Mouse (Mus musculus) midbrain, embryonic 13.5 days (tissue): ENCODE measurements around the gene Ninj1. TPM values are rescaled to one million over a fixed set of nuclear protein-coding genes. Genes with fewer than 3 reads are reported as not detected.

Source experiments
- ATAC-seq: fragments of 200-750 bp; cut with Nextera tagmentation; 2 replicates; pipeline ENCODE4 v1.8.0; 2017; ENCODE audit warnings: mild to moderate bottlenecking, moderate TSS enrichment, moderate library complexity
- H3K27ac ChIP-seq: fragments of 300-500 bp; sonication (generic); 2 replicates; pipeline ENCODE4 v1.5.1; 2015; ENCODE audit warnings: inconsistent platforms, mild to moderate bottlenecking, moderate library complexity
- H3K27me3 ChIP-seq: fragments of 300-500 bp; sonication (generic); 2 replicates; pipeline ENCODE4 v1.6.1; 2015; ENCODE audit warnings: mild to moderate bottlenecking, inconsistent platforms
- H3K36me3 ChIP-seq: fragments of 300-500 bp; sonication (generic); 2 replicates; pipeline ENCODE4 v1.6.1; 2015; ENCODE audit warnings: mild to moderate bottlenecking, inconsistent platforms
- H3K4me1 ChIP-seq: fragments of 300-500 bp; sonication (generic); replicated peaks from 2 replicates; pipeline ENCODE4 v1.6.1; 2015; ENCODE audit warnings: inconsistent platforms
- H3K4me2 ChIP-seq: fragments of 300-500 bp; sonication (generic); replicated peaks from 2 replicates; pipeline ENCODE4 v1.6.1; 2015; ENCODE audit warnings: moderate library complexity, mild to moderate bottlenecking, inconsistent platforms
- H3K4me3 ChIP-seq: fragments of 300-500 bp; sonication (generic); replicated peaks from 2 replicates; pipeline ENCODE4 v1.5.1; 2015; ENCODE audit warnings: mild to moderate bottlenecking, inconsistent platforms
- H3K9ac ChIP-seq: fragments of 300-500 bp; sonication (generic); replicated peaks from 2 replicates; pipeline ENCODE4 v1.6.1; 2015; ENCODE audit warnings: mild to moderate bottlenecking, inconsistent platforms
- H3K9me3 ChIP-seq: fragments of 300-500 bp; sonication (generic); 2 replicates; pipeline ENCODE4 v1.6.1; 2016; ENCODE audit warnings: mild to moderate bottlenecking, inconsistent platforms
- WGBS: fragments of 180-500 bp; shearing (Covaris S2); methylation state at CpG from one replicate; pipeline ENCODE4 v1.1.7; 2015; 5-methylcytosine and 5-hydroxymethylcytosine counted together
- polyA plus RNA-seq: library from polyadenylated mRNA; unstranded; fragments of >200 nt; fragmentation: Nextera tagmentation; extraction: Ambion mirVana; gene quantifications from 2 replicates; pipeline ENCODE4 v1.2.1, GENCODE M21; 2015

Gene Ninj1
- polyA plus RNA-seq, 1 experiment from 2014 or later: 14.6 TPM

- Histone ChIP-seq H3K27me3 (no peaks in the 10 kb centered on the region), H3K36me3 (no peaks in the 10 kb centered on the region), H3K9ac (no peak overlapping the region), H3K27ac (no peak overlapping the region), H3K4me1 (no peaks in the 10 kb centered on the region), H3K9me3 (no peaks in the 10 kb centered on the region), H3K4me2 (no peak overlapping the region), H3K4me3 (no peak overlapping the region)
- 7% methylated on average over 12 of the region's 12 CpGs for WGBS
- ATAC-seq: peak; percentile 75
Measured at GRCm38 (mm10) chr13:49172971-49173596, 14.2 kb upstream of the Ninj1 start.

GRCm38 (mm10) chr13:49175509-49175908 lies 11.8 kb upstream of the Ninj1 start:
- no peak for ATAC-seq
- no peaks in the 10 kb centered on the region for H3K9me3 ChIP-seq
- H3K9ac ChIP-seq: no peak overlapping the region
- no peaks in the 10 kb centered on the region for H3K36me3 ChIP-seq
- WGBS: 80% methylated on average over 10 of the region's 10 CpGs
- no peak overlapping the region for H3K27ac ChIP-seq
- no peak overlapping the region for H3K4me2 ChIP-seq
- H3K27me3 ChIP-seq: no peaks in the 10 kb centered on the region
- no peak overlapping the region for H3K4me3 ChIP-seq
- 0 out of 2 replicates have a peak, but pooled peaks cover 5% of the 10 kb centered on the region for H3K4me1 ChIP-seq

- Histone ChIP-seq H3K4me1 (0 out of 2 replicates have a peak, but pooled peaks cover 5% of the 10 kb centered on the region), H3K27me3 (no peaks in the 10 kb centered on the region)
Measured at GRCm38 (mm10) chr13:49178839-49179585, 8.3 kb upstream of the Ninj1 start.

GRCm38 (mm10) chr13:49180274-49180673 lies 7.0 kb upstream of the Ninj1 start:
- no peaks in the 10 kb centered on the region for H3K36me3 ChIP-seq
- H3K27ac ChIP-seq: no peak overlapping the region
- H3K4me3 ChIP-seq: no peak overlapping the region
- H3K4me1 ChIP-seq: 0 out of 2 replicates have a peak, but pooled peaks cover 5% of the 10 kb centered on the region
- no peaks in the 10 kb centered on the region for H3K9me3 ChIP-seq
- no peak overlapping the region for H3K4me2 ChIP-seq
- H3K27me3 ChIP-seq: 0 out of 2 replicates have a peak, but pooled peaks cover 3% of the 10 kb centered on the region
- H3K9ac ChIP-seq: no peak overlapping the region
- no peak for ATAC-seq
- 87% methylated on average over 5 of the region's 5 CpGs for WGBS

More at GRCm38 (mm10) chr13:49178839-49179585, 8.3 kb upstream of the Ninj1 start:
- H3K9me3 ChIP-seq: no peaks in the 10 kb centered on the region
- H3K4me3 ChIP-seq: no peak overlapping the region
- no peaks in the 10 kb centered on the region for H3K36me3 ChIP-seq
- H3K27ac ChIP-seq: no peak overlapping the region
- 74% methylated on average over 19 of the region's 19 CpGs for WGBS
- no peak overlapping the region for H3K9ac ChIP-seq
- H3K4me2 ChIP-seq: no peak overlapping the region
- peak; percentile 88 for ATAC-seq

GRCm38 (mm10) chr13:49180691-49181090 lies 6.6 kb upstream of the Ninj1 start:
- H3K4me1 ChIP-seq: 0 out of 2 replicates have a peak, but pooled peaks cover 5% of the 10 kb centered on the region
- no peak overlapping the region for H3K9ac ChIP-seq
- H3K36me3 ChIP-seq: no peaks in the 10 kb centered on the region
- H3K9me3 ChIP-seq: no peaks in the 10 kb centered on the region
- WGBS: 65% methylated on average over 1 of the region's 1 CpGs
- ATAC-seq: no peak
- peaks cover 3% of the 10 kb centered on the region; the same call in 1 of the 2 replicates for H3K27me3 ChIP-seq
- H3K27ac ChIP-seq: no peak overlapping the region
- H3K4me2 ChIP-seq: no peak overlapping the region
- no peak overlapping the region for H3K4me3 ChIP-seq

GRCm38 (mm10) chr13:49181411-49181984 lies 5.8 kb upstream of the Ninj1 start:
- Histone ChIP-seq H3K27ac (no peak overlapping the region), H3K4me1 (peaks cover 6% of the 10 kb centered on the region; the same call in 1 of the 2 replicates), H3K36me3 (no peaks in the 10 kb centered on the region), H3K27me3 (peaks cover 7% of the 10 kb centered on the region; the same call in 1 of the 2 replicates), H3K9me3 (no peaks in the 10 kb centered on the region), H3K4me3 (no peak overlapping the region), H3K4me2 (no peak overlapping the region), H3K9ac (no peak overlapping the region)
- ATAC-seq: no peak
- WGBS: 90% methylated on average over 3 of the region's 3 CpGs

- H3K9me3 ChIP-seq: no peaks in the 10 kb centered on the region
- H3K4me3 ChIP-seq: no peak overlapping the region
- H3K27ac ChIP-seq: no peak overlapping the region
- H3K36me3 ChIP-seq: no peaks in the 10 kb centered on the region
- peaks cover 12% of the 10 kb centered on the region for H3K27me3 ChIP-seq
- H3K9ac ChIP-seq: no peak overlapping the region
- 46% methylated on average over 5 of the region's 5 CpGs for WGBS
- no peak for ATAC-seq
- H3K4me2 ChIP-seq: no peak overlapping the region
- H3K4me1 ChIP-seq: peaks cover 20% of the 10 kb centered on the region
Measured at GRCm38 (mm10) chr13:49183161-49183560, 4.1 kb upstream of the Ninj1 start.

- ATAC-seq: no peak
- H3K27ac ChIP-seq: no peak overlapping the region
- no peak overlapping the region for H3K9ac ChIP-seq
- no peak overlapping the region for H3K4me3 ChIP-seq
- H3K4me2 ChIP-seq: no peak overlapping the region
- H3K27me3 ChIP-seq: peaks cover 17% of the 10 kb centered on the region
- no peaks in the 10 kb centered on the region for H3K9me3 ChIP-seq
- no peaks in the 10 kb centered on the region for H3K36me3 ChIP-seq
- peaks cover 25% of the 10 kb centered on the region for H3K4me1 ChIP-seq
- 70% methylated on average over 5 of the region's 5 CpGs for WGBS
Measured at GRCm38 (mm10) chr13:49183646-49184045, 3.6 kb upstream of the Ninj1 start.

GRCm38 (mm10) chr13:49186798-49187287 lies 442 bp upstream of the Ninj1 start:
- H3K4me3 ChIP-seq: peak overlapping the region; percentile 71
- H3K36me3 ChIP-seq: no peaks in the 10 kb centered on the region
- peak overlapping the region; percentile 71 for H3K9ac ChIP-seq
- peak overlapping the region; percentile 4; the same call in 1 of the 2 replicates for H3K27ac ChIP-seq
- ATAC-seq: peak; percentile 9
- H3K4me2 ChIP-seq: peak overlapping the region; percentile 98
- H3K27me3 ChIP-seq: peaks cover 21% of the 10 kb centered on the region
- WGBS: 16% methylated on average over 11 of the region's 11 CpGs
- H3K4me1 ChIP-seq: peaks cover 33% of the 10 kb centered on the region
- H3K9me3 ChIP-seq: no peaks in the 10 kb centered on the region

GRCm38 (mm10) chr13:49188219-49188965 lies 1.1 kb downstream of the Ninj1 start:
- Histone ChIP-seq H3K36me3 (no peaks in the 10 kb centered on the region), H3K4me2 (peak overlapping the region; percentile 98), H3K27me3 (peaks cover 21% of the 10 kb centered on the region), H3K4me3 (peak overlapping the region; percentile 71), H3K9me3 (no peaks in the 10 kb centered on the region), H3K4me1 (peaks cover 37% of the 10 kb centered on the region), H3K27ac (no peak overlapping the region), H3K9ac (peak overlapping the region; percentile 71; the same call in 1 of the 2 replicates)
- 29% methylated on average over 15 of the region's 15 CpGs for WGBS
- no peak; the same call in 1 of the 2 replicates for ATAC-seq

GRCm38 (mm10) chr13:49188966-49189360 lies 1.7 kb downstream of the Ninj1 start:
- Histone ChIP-seq H3K4me2 (no peak overlapping the region), H3K4me1 (peaks cover 37% of the 10 kb centered on the region), H3K36me3 (no peaks in the 10 kb centered on the region), H3K4me3 (no peak overlapping the region), H3K9me3 (no peaks in the 10 kb centered on the region), H3K9ac (no peak overlapping the region), H3K27ac (no peak overlapping the region), H3K27me3 (peaks cover 21% of the 10 kb centered on the region)
- ATAC-seq: no peak
- WGBS: 53% methylated on average over 2 of the region's 2 CpGs
